Mouse (Mus musculus) neural tube, embryonic 15.5 days (tissue): Measurements from ENCODE around the gene Fxn. TPM values are rescaled to one million over a fixed set of nuclear protein-coding genes. Genes with fewer than 3 reads are reported as not detected.

Experiments used
- polyA plus RNA-seq: library from polyadenylated mRNA; unstranded; fragments of >200 nt; fragmentation: Nextera tagmentation; extraction: Ambion mirVana; gene quantifications from 2 replicates; pipeline ENCODE4 v1.2.1, GENCODE M21; 2015

The Fxn gene
- polyA plus RNA-seq, 1 experiment from 2014 or later = 42.4 TPM

Other genes starting within 250 kb of the Fxn start
- gene Fam189a2, start 249.6 kb downstream of the Fxn start, polyA plus RNA-seq = 1.6 and 1.9 TPM in 2 replicates
- gene Tjp2, start 55.6 kb downstream of the Fxn start, polyA plus RNA-seq = 10.1 and 15.3 TPM in 2 replicates
- gene Fam122a, start 196.8 kb upstream of the Fxn start, polyA plus RNA-seq = 52.0 and 55.4 TPM in 2 replicates